Mouse (Mus musculus): ENCODE data around the gene Sgk2. TPM values are rescaled to one million over a fixed set of nuclear protein-coding genes. Genes with fewer than 3 reads are reported as not detected.
"Not testable (repeated sequence)": the region's sequence is repeated elsewhere in the genome, so short reads cannot be mapped to it uniquely, and the experiment has no call there.

The Sgk2 gene
- total RNA-seq, 2 experiments from 2014 or later = not detected

DNA sequence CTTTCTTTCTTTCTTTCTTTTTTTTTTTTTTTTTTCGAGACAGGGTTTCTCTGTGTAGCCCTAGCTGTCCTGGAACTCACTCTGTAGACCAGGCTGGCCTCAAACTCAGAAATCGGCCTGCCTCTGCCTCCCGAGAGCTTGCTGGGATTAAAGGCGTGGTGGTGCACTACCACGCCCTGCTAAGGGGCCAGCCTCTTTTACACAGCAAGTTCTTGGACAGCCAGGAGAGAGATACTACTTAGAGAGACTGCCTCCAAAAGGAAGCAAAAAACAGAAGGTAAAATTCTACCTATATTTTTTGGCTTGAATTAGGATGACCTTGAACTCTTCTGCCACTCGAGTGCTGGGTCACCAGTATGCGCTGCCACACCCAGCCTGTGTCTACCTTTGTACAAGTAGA lies 71.9 kb downstream of the Sgk2 start:
- DNase-seq (ENCODE audit: low spot score in 2 of 2) = not testable (repeated sequence)

DNA sequence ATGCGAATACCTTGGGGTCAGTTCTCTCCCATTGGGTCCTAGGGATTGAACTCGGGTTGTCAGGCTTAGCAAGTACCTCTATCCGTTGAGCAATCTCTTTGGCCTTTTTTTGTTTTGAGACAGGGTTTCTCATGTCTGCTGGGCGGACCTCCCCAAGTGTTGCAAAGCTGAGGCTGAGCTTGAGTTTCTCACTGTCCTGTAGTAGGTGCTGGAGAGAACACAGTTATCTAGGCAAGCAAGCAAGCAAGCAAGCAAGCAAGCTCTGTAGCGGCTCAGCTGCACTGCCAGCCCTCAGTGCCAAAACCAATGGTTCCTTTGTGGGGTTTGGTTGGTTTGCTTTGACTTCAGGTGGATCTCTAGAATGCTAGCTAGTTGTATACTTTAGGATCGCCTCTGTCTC lies 73.5 kb downstream of the Sgk2 start:
- no peak for DNase-seq (ENCODE audit: low spot score in 2 of 2)

GRCm38 (mm10) chr2:163061203-163062118 lies 74.3 kb downstream of the Sgk2 start:
- DNase-seq (ENCODE audit: low spot score in 2 of 2) = no peak

GRCm38 (mm10) chr2:163062119-163062508 lies 75.0 kb downstream of the Sgk2 start:
- no peak for DNase-seq (ENCODE audit: low spot score in 2 of 2)

Other genes starting within 250 kb of the Sgk2 start
- 100 to 1,000 TPM; 125 to 132 TPM for gene Srsf6, start 55.8 kb upstream of the Sgk2 start, total RNA-seq (2021)
- gene L3mbtl1, start 43.9 kb upstream of the Sgk2 start, total RNA-seq (2021) = under 1 TPM; 0.17 to 0.70 TPM
- gene Ift52, start 30.0 kb downstream of the Sgk2 start, total RNA-seq (2021) = 10 to 100 TPM; 21.1 to 21.5 TPM
- gene Mybl2, start 67.4 kb downstream of the Sgk2 start, total RNA-seq (2021) = 10 to 100 TPM; 10.6 TPM
- gene Gtsf1l, start 100.5 kb downstream of the Sgk2 start, total RNA-seq (2021) = not detected
- 1 to 10 TPM; 1.5 to 1.9 TPM for gene Tox2, start 215.8 kb downstream of the Sgk2 start, total RNA-seq (2021)

All from gastrocnemius, postnatal 4 days (tissue).